Mouse (Mus musculus): Measurements from ENCODE around the gene Gm6793. TPM values are rescaled to one million over a fixed set of nuclear protein-coding genes. Genes with fewer than 3 reads are reported as not detected.

The Gm6793 gene
- polyA plus RNA-seq (2016; fragmentation: Nextera tagmentation; extraction: Ambion mirVana): 0.31 and 0.53 TPM in 2 replicates

- H3K36me3 ChIP-seq: peaks cover 33% of the 10 kb centered on the region
- H3K9me3 ChIP-seq: no peaks in the 10 kb centered on the region
- H3K4me1 ChIP-seq: peaks cover 17% of the 10 kb centered on the region
- WGBS: 90% methylated on average over 11 of the region's 11 CpGs
- no peak for DNase-seq (ENCODE audit: low spot score)
- no peak within 1 kb of the TSS for H3K4me3 ChIP-seq
- no peaks in the 10 kb centered on the region for H3K27me3 ChIP-seq (ENCODE audit: insufficient read depth, poor library complexity, severe bottlenecking)
- no peak within 1 kb of the TSS for H3K27ac ChIP-seq
Observed at GRCm38 (mm10) chr8:112014936-112015335, at the start of gene Gm6793. Gm6793 (minus strand) TSS chr8:112015036.

GRCm38 (mm10) chr8:112061372-112061771, 46.5 kb upstream of the Gm6793 start:
- no peaks in the 10 kb centered on the region for H3K4me1 ChIP-seq
- H3K9me3 ChIP-seq: no peaks in the 10 kb centered on the region
- DNase-seq (ENCODE audit: low spot score): no peak
- H3K4me3 ChIP-seq: no peak overlapping the region
- no peak overlapping the region for H3K27ac ChIP-seq
- WGBS: 34% methylated on average over 4 of the region's 4 CpGs
- H3K27me3 ChIP-seq (ENCODE audit: insufficient read depth, poor library complexity, severe bottlenecking): no peaks in the 10 kb centered on the region
- H3K36me3 ChIP-seq: no peaks in the 10 kb centered on the region

GRCm38 (mm10) chr8:112054456-112054855, 39.6 kb upstream of the Gm6793 start:
- DNase-seq (ENCODE audit: low spot score): no peak
- Histone ChIP-seq H3K4me3 (no peak overlapping the region), H3K27ac (no peak overlapping the region)

GRCm38 (mm10) chr8:112051537-112051936, 36.7 kb upstream of the Gm6793 start:
- Histone ChIP-seq H3K27me3 (ENCODE audit: insufficient read depth, poor library complexity, severe bottlenecking) (no peaks in the 10 kb centered on the region), H3K4me1 (no peaks in the 10 kb centered on the region), H3K36me3 (no peaks in the 10 kb centered on the region), H3K9me3 (no peaks in the 10 kb centered on the region), H3K27ac (no peak overlapping the region), H3K4me3 (no peak overlapping the region)
- DNase-seq (ENCODE audit: low spot score): no peak
- 72% methylated on average over 9 of the region's 9 CpGs for WGBS

More at GRCm38 (mm10) chr8:112054456-112054855, 39.6 kb upstream of the Gm6793 start:
- Histone ChIP-seq H3K4me1 (no peaks in the 10 kb centered on the region), H3K36me3 (no peaks in the 10 kb centered on the region), H3K9me3 (no peaks in the 10 kb centered on the region), H3K27me3 (ENCODE audit: insufficient read depth, poor library complexity, severe bottlenecking) (no peaks in the 10 kb centered on the region)

- Histone ChIP-seq H3K4me3 (no peak overlapping the region), H3K9me3 (no peaks in the 10 kb centered on the region), H3K4me1 (no peaks in the 10 kb centered on the region), H3K36me3 (no peaks in the 10 kb centered on the region), H3K27me3 (ENCODE audit: insufficient read depth, poor library complexity, severe bottlenecking) (no peaks in the 10 kb centered on the region), H3K27ac (no peak overlapping the region)
- no peak for DNase-seq (ENCODE audit: low spot score)
- 71% methylated on average over 6 of the region's 6 CpGs for WGBS
Observed at GRCm38 (mm10) chr8:112049984-112050383, 35.1 kb upstream of the Gm6793 start.

- Histone ChIP-seq H3K9me3 (no peaks in the 10 kb centered on the region), H3K27me3 (ENCODE audit: insufficient read depth, poor library complexity, severe bottlenecking) (no peaks in the 10 kb centered on the region), H3K27ac (no peak overlapping the region), H3K4me1 (no peaks in the 10 kb centered on the region), H3K36me3 (no peaks in the 10 kb centered on the region), H3K4me3 (no peak overlapping the region)
- WGBS: 73% methylated on average over 6 of the region's 6 CpGs
- DNase-seq (ENCODE audit: low spot score): no peak
Observed at GRCm38 (mm10) chr8:112048293-112048692, 33.5 kb upstream of the Gm6793 start.

GRCm38 (mm10) chr8:112045896-112046295, 31.1 kb upstream of the Gm6793 start:
- DNase-seq (ENCODE audit: low spot score): peak; percentile 86
- no peak overlapping the region for H3K4me3 ChIP-seq
- H3K9me3 ChIP-seq: no peaks in the 10 kb centered on the region
- no peaks in the 10 kb centered on the region for H3K36me3 ChIP-seq
- H3K4me1 ChIP-seq: no peaks in the 10 kb centered on the region
- 8% methylated on average over 7 of the region's 7 CpGs for WGBS
- H3K27ac ChIP-seq: no peak overlapping the region
- no peaks in the 10 kb centered on the region for H3K27me3 ChIP-seq (ENCODE audit: insufficient read depth, poor library complexity, severe bottlenecking)

- WGBS: 77% methylated on average over 5 of the region's 5 CpGs
- no peak for DNase-seq (ENCODE audit: low spot score)
- H3K36me3 ChIP-seq: no peaks in the 10 kb centered on the region
Observed at GRCm38 (mm10) chr8:112045182-112045581, 30.3 kb upstream of the Gm6793 start.

GRCm38 (mm10) chr8:112037521-112037920, 22.7 kb upstream of the Gm6793 start:
- H3K36me3 ChIP-seq: no peaks in the 10 kb centered on the region
- no peaks in the 10 kb centered on the region for H3K9me3 ChIP-seq
- H3K4me1 ChIP-seq: no peaks in the 10 kb centered on the region
- H3K4me3 ChIP-seq: no peak overlapping the region
- no peak overlapping the region for H3K27ac ChIP-seq
- H3K27me3 ChIP-seq (ENCODE audit: insufficient read depth, poor library complexity, severe bottlenecking): no peaks in the 10 kb centered on the region
- 66% methylated on average over 18 of the region's 18 CpGs for WGBS
- no peak for DNase-seq (ENCODE audit: low spot score)

More at GRCm38 (mm10) chr8:112045182-112045581, 30.3 kb upstream of the Gm6793 start:
- Histone ChIP-seq H3K9me3 (no peaks in the 10 kb centered on the region), H3K27ac (no peak overlapping the region), H3K4me3 (no peak overlapping the region), H3K4me1 (no peaks in the 10 kb centered on the region), H3K27me3 (ENCODE audit: insufficient read depth, poor library complexity, severe bottlenecking) (no peaks in the 10 kb centered on the region)

- H3K4me3 ChIP-seq: no peak overlapping the region
- DNase-seq (ENCODE audit: low spot score): no peak
- H3K4me1 ChIP-seq: no peaks in the 10 kb centered on the region
- no peak overlapping the region for H3K27ac ChIP-seq
- WGBS: 12% methylated on average over 8 of the region's 8 CpGs
- no peaks in the 10 kb centered on the region for H3K9me3 ChIP-seq
- H3K36me3 ChIP-seq: no peaks in the 10 kb centered on the region
- no peaks in the 10 kb centered on the region for H3K27me3 ChIP-seq (ENCODE audit: insufficient read depth, poor library complexity, severe bottlenecking)
Observed at GRCm38 (mm10) chr8:112034603-112035002, 19.8 kb upstream of the Gm6793 start.

GRCm38 (mm10) chr8:112033071-112033470, 18.2 kb upstream of the Gm6793 start:
- no peaks in the 10 kb centered on the region for H3K27me3 ChIP-seq (ENCODE audit: insufficient read depth, poor library complexity, severe bottlenecking)
- WGBS: 57% methylated on average over 7 of the region's 7 CpGs
- H3K27ac ChIP-seq: no peak overlapping the region
- H3K36me3 ChIP-seq: no peaks in the 10 kb centered on the region
- H3K4me3 ChIP-seq: no peak overlapping the region
- no peak for DNase-seq (ENCODE audit: low spot score)
- H3K9me3 ChIP-seq: no peaks in the 10 kb centered on the region
- H3K4me1 ChIP-seq: no peaks in the 10 kb centered on the region

GRCm38 (mm10) chr8:112030663-112031062, 15.8 kb upstream of the Gm6793 start:
- no peaks in the 10 kb centered on the region for H3K27me3 ChIP-seq (ENCODE audit: insufficient read depth, poor library complexity, severe bottlenecking)
- WGBS: 50% methylated on average over 6 of the region's 6 CpGs
- no peak for DNase-seq (ENCODE audit: low spot score)
- no peaks in the 10 kb centered on the region for H3K36me3 ChIP-seq
- H3K4me3 ChIP-seq: no peak overlapping the region
- no peak overlapping the region for H3K27ac ChIP-seq
- 0 out of 2 replicates have a peak, but pooled peaks cover 4% of the 10 kb centered on the region for H3K4me1 ChIP-seq
- no peaks in the 10 kb centered on the region for H3K9me3 ChIP-seq

- no peak overlapping the region for H3K4me3 ChIP-seq
- no peak overlapping the region for H3K27ac ChIP-seq
- 83% methylated on average over 7 of the region's 7 CpGs for WGBS
- no peaks in the 10 kb centered on the region for H3K36me3 ChIP-seq
- H3K9me3 ChIP-seq: no peaks in the 10 kb centered on the region
- H3K27me3 ChIP-seq (ENCODE audit: insufficient read depth, poor library complexity, severe bottlenecking): no peaks in the 10 kb centered on the region
- peaks cover 5% of the 10 kb centered on the region; the same call in 1 of the 2 replicates for H3K4me1 ChIP-seq
- DNase-seq (ENCODE audit: low spot score): no peak
Observed at GRCm38 (mm10) chr8:112029455-112029854, 14.6 kb upstream of the Gm6793 start.

- Histone ChIP-seq H3K4me3 (peak overlapping the region; percentile 75), H3K27ac (peak overlapping the region; percentile 87), H3K36me3 (peaks cover 18% of the 10 kb centered on the region), H3K9me3 (no peaks in the 10 kb centered on the region), H3K27me3 (ENCODE audit: insufficient read depth, poor library complexity, severe bottlenecking) (no peaks in the 10 kb centered on the region), H3K4me1 (peaks cover 19% of the 10 kb centered on the region)
- under 1% methylated on average over 40 of the region's 40 CpGs for whole genome bisulfite sequencing
- DNase-seq (ENCODE audit: low spot score): peak; percentile 80
Observed at GRCm38 (mm10) chr8:112011816-112012242, 3.0 kb downstream of the Gm6793 start.
